Mouse (Mus musculus): ENCODE measurements around the gene Spsb1.

The Spsb1 gene

GRCm38 (mm10) chr4:149968526-149968925 lies 13.7 kb upstream of the Spsb1 start:
- ChIA-PET POLR2A (interaction anchor here in 2 of 4 experiments (1.2 to 1.7 kb wide), 4 partner anchors 9 to 401 kb away, joined by 3 to 4 read pairs (median 3); no protein-coding TSS in a partner anchor), CTCF (no interaction called here)

- CTCF ChIA-PET = interaction anchor here in 2 of 4 experiments (1.1 to 1.3 kb wide), 3 partner anchors 120 to 229 kb away, joined by 3 to 4 read pairs (median 3); partner anchors contain the start of genes Gpr157 (in 1 of the 2) and Tmem201 (in 1 of the 2)
- POLR2A ChIA-PET = interaction anchor here in 2 of 4 experiments (0.6 to 1.8 kb wide), 7 partner anchors 11 to 794 kb away, joined by 3 to 6 read pairs (median 4); no protein-coding TSS in a partner anchor
These were observed 12.1 kb upstream of the Spsb1 start for GRCm38 (mm10) chr4:149966963-149967362.

- ChIA-PET POLR2A (interaction anchor here in 3 of 4 experiments (0.6 to 1.8 kb wide), 5 partner anchors 10 to 168 kb away, joined by 3 to 7 read pairs (median 4); partner anchors contain the start of gene Spsb1 (in 1 of the 3)), CTCF (interaction anchor here in 2 of 4 experiments (1.1 to 1.3 kb wide), 3 partner anchors 121 to 229 kb away, joined by 3 to 4 read pairs (median 3); partner anchors contain the start of genes Gpr157 (in 1 of the 2) and Tmem201 (in 1 of the 2))
These were observed 11.4 kb upstream of the Spsb1 start for GRCm38 (mm10) chr4:149966252-149966651.

- ChIA-PET POLR2A (interaction anchor here in 3 of 4 experiments (0.6 to 1.8 kb wide), 5 partner anchors 10 to 167 kb away, joined by 3 to 7 read pairs (median 4); partner anchors contain the start of gene Spsb1 (in 1 of the 3)), CTCF (interaction anchor here in 1 of 4 experiments (1.3 kb wide), 2 partner anchors 25 to 127 kb away, joined by 4 read pairs; no protein-coding TSS in a partner anchor)
These were observed 10.8 kb upstream of the Spsb1 start for GRCm38 (mm10) chr4:149965672-149966071.

- POLR2A ChIA-PET = interaction anchor here in 2 of 4 experiments (1.6 to 1.8 kb wide), 2 partner anchors 9 to 167 kb away, joined by 4 to 7 read pairs; partner anchors contain the start of gene Spsb1 (in 1 of the 2)
- CTCF ChIA-PET = interaction anchor here in 2 of 4 experiments (1.0 to 1.3 kb wide), 3 partner anchors 10 to 158 kb away, joined by 3 to 4 read pairs (median 3); partner anchors contain the start of gene Spsb1 (in 1 of the 2)
These were observed 10.4 kb upstream of the Spsb1 start for GRCm38 (mm10) chr4:149965242-149965641.

GRCm38 (mm10) chr4:149964770-149965169 lies 9.9 kb upstream of the Spsb1 start:
- CTCF ChIA-PET = interaction anchor here in 3 of 4 experiments (0.6 to 1.3 kb wide), 5 partner anchors 10 to 166 kb away, joined by 3 to 9 read pairs (median 4); partner anchors contain the start of gene Spsb1 (in 1 of the 3)
- POLR2A ChIA-PET = no interaction called here

GRCm38 (mm10) chr4:149964285-149964684 lies 9.4 kb upstream of the Spsb1 start:
- CTCF ChIA-PET = interaction anchor here in 3 of 4 experiments (0.6 to 1.3 kb wide), 5 partner anchors 9 to 165 kb away, joined by 3 to 9 read pairs (median 4); partner anchors contain the start of gene Spsb1 (in 1 of the 3)
- POLR2A ChIA-PET = no interaction called here

GRCm38 (mm10) chr4:149960391-149960790 lies 5.5 kb upstream of the Spsb1 start:
- ChIA-PET POLR2A (interaction anchor here in 3 of 4 experiments (0.7 to 7.0 kb wide), 12 partner anchors 10 to 181 kb away, joined by 3 to 94 read pairs (median 4); partner anchors contain the start of gene H6pd (in 1 of the 3)), CTCF (interaction anchor here (0.5 to 3.2 kb wide), 13 partner anchors 119 to 1818 kb away, joined by 3 to 13 read pairs (median 4); no protein-coding TSS in a partner anchor)

- ChIA-PET CTCF (interaction anchor here (0.5 to 5.8 kb wide), 23 partner anchors 10 to 1817 kb away, joined by 3 to 50 read pairs (median 3); no protein-coding TSS in a partner anchor), POLR2A (interaction anchor here in 3 of 4 experiments (0.6 to 7.0 kb wide), 29 partner anchors 10 to 1974 kb away, joined by 3 to 94 read pairs (median 4); partner anchors contain the start of gene H6pd (in 2 of the 3))
These were observed 5.0 kb upstream of the Spsb1 start for GRCm38 (mm10) chr4:149959816-149960215.

GRCm38 (mm10) chr4:149958566-149958965 lies 3.7 kb upstream of the Spsb1 start:
- ChIA-PET CTCF (interaction anchor here (0.6 to 5.8 kb wide), 28 partner anchors 11 to 233 kb away, joined by 3 to 50 read pairs (median 4); partner anchors contain the start of gene Gpr157 (in 1 of the 4)), POLR2A (interaction anchor here in 3 of 4 experiments (0.6 to 7.0 kb wide), 19 partner anchors 9 to 159 kb away, joined by 3 to 94 read pairs (median 4); partner anchors contain the start of gene H6pd (in 1 of the 3))

GRCm38 (mm10) chr4:149956048-149956447 lies 1.2 kb upstream of the Spsb1 start:
- POLR2A ChIA-PET = interaction anchor here in 3 of 4 experiments (0.6 to 7.0 kb wide), 27 partner anchors 10 to 177 kb away, joined by 3 to 94 read pairs (median 4); partner anchors contain the start of gene H6pd (in 2 of the 3)
- CTCF ChIA-PET = interaction anchor here in 3 of 4 experiments (0.8 to 5.8 kb wide), 11 partner anchors 14 to 150 kb away, joined by 3 to 50 read pairs (median 3); no protein-coding TSS in a partner anchor

GRCm38 (mm10) chr4:149955631-149956030 lies 788 bp upstream of the Spsb1 start:
- POLR2A ChIA-PET = interaction anchor here in 3 of 4 experiments (0.6 to 7.0 kb wide), 24 partner anchors 10 to 161 kb away, joined by 3 to 94 read pairs (median 5); partner anchors contain the start of genes H6pd (in 2 of the 3) and Gpr157 (in 1 of the 3)
- CTCF ChIA-PET = interaction anchor here (0.6 to 5.8 kb wide), 11 partner anchors 9 to 269 kb away, joined by 3 to 50 read pairs (median 3); no protein-coding TSS in a partner anchor

GRCm38 (mm10) chr4:149953621-149954481 lies 992 bp downstream of the Spsb1 start:
- ChIA-PET CTCF (interaction anchor here in 2 of 4 experiments (0.6 to 2.3 kb wide), 4 partner anchors 96 to 184 kb away, joined by 3 to 14 read pairs (median 4); no protein-coding TSS in a partner anchor), POLR2A (interaction anchor here in 3 of 4 experiments (0.6 to 7.0 kb wide), 34 partner anchors 8 to 893 kb away, joined by 3 to 94 read pairs (median 4); partner anchors contain the start of genes Gpr157 (in 2 of the 3) and H6pd (in 2 of the 3))

GRCm38 (mm10) chr4:149952201-149952600 lies 2.6 kb downstream of the Spsb1 start:
- ChIA-PET POLR2A (no interaction called here), CTCF (no interaction called here)

GRCm38 (mm10) chr4:149951201-149951600 lies 3.6 kb downstream of the Spsb1 start:
- ChIA-PET POLR2A (interaction anchor here in 2 of 4 experiments (0.5 to 2.9 kb wide), 10 partner anchors 10 to 136 kb away, joined by 3 to 14 read pairs (median 4); partner anchors contain the start of gene Gpr157 (in 1 of the 2)), CTCF (interaction anchor here in 1 of 4 experiments (0.6 kb wide), 1 partner anchor 152 kb away, joined by 3 read pairs; no protein-coding TSS in a partner anchor)

GRCm38 (mm10) chr4:149949691-149950090 lies 5.2 kb downstream of the Spsb1 start:
- CTCF ChIA-PET = interaction anchor here in 1 of 4 experiments (0.9 kb wide), 1 partner anchor 154 kb away, joined by 9 read pairs; no protein-coding TSS in a partner anchor

GRCm38 (mm10) chr4:149948119-149948518 lies 6.7 kb downstream of the Spsb1 start:
- CTCF ChIA-PET = interaction anchor here in 1 of 4 experiments (0.7 to 1.2 kb wide), 2 partner anchors 106 to 144 kb away, joined by 3 read pairs; no protein-coding TSS in a partner anchor
- POLR2A ChIA-PET = interaction anchor here in 3 of 4 experiments (1.1 to 12.0 kb wide), 7 partner anchors 10 to 140 kb away, joined by 3 to 94 read pairs (median 4); partner anchors contain the start of genes Gpr157 (in 1 of the 3) and Spsb1 (in 1 of the 3)

More at GRCm38 (mm10) chr4:149949691-149950090, 5.2 kb downstream of the Spsb1 start:
- POLR2A ChIA-PET = interaction anchor here in 3 of 4 experiments (0.9 to 2.9 kb wide), 15 partner anchors 8 to 212 kb away, joined by 3 to 14 read pairs (median 3); partner anchors contain the start of genes Gpr157 (in 1 of the 3) and Tmem201 (in 1 of the 3)
